Mouse (Mus musculus): Measurements from ENCODE around the gene Sh3bp5. TPM values are rescaled to one million over a fixed set of nuclear protein-coding genes. Genes with fewer than 3 reads are reported as not detected.

Sh3bp5 gene
- polyA plus RNA-seq, 1 experiment: 0.12 TPM

- no peaks in the 10 kb centered on the region; the same call in 1 of the 2 replicates for H3K36me3 ChIP-seq (ENCODE audit: control insufficient read depth)
- H3K9me3 ChIP-seq (ENCODE audit: control insufficient read depth, low read length): peaks cover 3% of the 10 kb centered on the region; the same call in 1 of the 2 replicates
- peaks cover 62% of the 10 kb centered on the region for H3K27me3 ChIP-seq (ENCODE audit: control insufficient read depth)
- no peak for TF ChIP-seq GATA1 (IDR thresholded peaks at IDR 0.05; ENCODE audit: low read length)
- peak overlapping the region; percentile 67 for H3K4me3 ChIP-seq (replicated peaks)
- H3K4me1 ChIP-seq (ENCODE audit: control insufficient read depth): peaks cover 24% of the 10 kb centered on the region
These were observed 611 bp downstream of the Sh3bp5 start for GRCm38 (mm10) chr14:31435018-31435915.

- Histone ChIP-seq H3K4me3 (replicated peaks) (no peak overlapping the region), H3K27me3 (ENCODE audit: control insufficient read depth) (peaks cover 62% of the 10 kb centered on the region), H3K9me3 (ENCODE audit: control insufficient read depth, low read length) (peaks cover 3% of the 10 kb centered on the region; the same call in 1 of the 2 replicates), H3K36me3 (ENCODE audit: control insufficient read depth) (no peaks in the 10 kb centered on the region; the same call in 1 of the 2 replicates), H3K4me1 (ENCODE audit: control insufficient read depth) (peaks cover 24% of the 10 kb centered on the region)
- TF ChIP-seq GATA1 (IDR thresholded peaks at IDR 0.05; ENCODE audit: low read length): no peak
- TF ChIP-seq TAL1 (IDR thresholded peaks at IDR 0.05; ENCODE audit: low read length): no peak
These were observed 1.5 kb downstream of the Sh3bp5 start for GRCm38 (mm10) chr14:31434426-31434825.

DNA sequence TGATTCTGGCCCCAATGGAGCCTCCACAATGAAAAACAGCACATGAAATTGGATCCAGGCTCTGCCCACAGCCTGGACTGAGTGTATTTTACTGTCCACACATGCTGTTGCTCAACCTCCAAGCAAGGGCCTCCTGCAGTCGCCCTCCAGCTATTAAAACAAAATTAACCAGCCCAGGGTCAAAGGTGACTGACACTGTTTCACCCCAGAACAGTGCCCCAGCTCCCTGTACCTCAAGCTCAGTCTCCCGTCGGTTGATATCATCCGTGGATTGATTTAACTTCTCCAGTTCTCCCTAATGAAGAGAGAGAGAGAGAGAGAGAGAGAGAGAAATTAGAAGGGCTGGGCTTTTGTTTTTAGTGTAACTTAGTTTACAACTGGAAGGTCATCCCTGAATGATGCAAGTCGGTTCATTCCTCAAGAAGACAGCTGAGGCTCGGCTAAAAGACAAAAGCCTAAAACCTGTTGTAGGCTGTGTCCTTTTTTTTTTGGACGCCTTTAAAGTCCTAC, 2.0 kb downstream of the Sh3bp5 start:
- H3K36me3 ChIP-seq (ENCODE audit: control insufficient read depth): no peaks in the 10 kb centered on the region; the same call in 1 of the 2 replicates
- H3K9me3 ChIP-seq (ENCODE audit: control insufficient read depth, low read length): peaks cover 3% of the 10 kb centered on the region; the same call in 1 of the 2 replicates
- TF ChIP-seq TAL1 (IDR thresholded peaks at IDR 0.05; ENCODE audit: low read length): no peak
- no peak for TF ChIP-seq GATA1 (IDR thresholded peaks at IDR 0.05; ENCODE audit: low read length)
- no peak overlapping the region for H3K4me3 ChIP-seq (replicated peaks)
- peaks cover 24% of the 10 kb centered on the region for H3K4me1 ChIP-seq (ENCODE audit: control insufficient read depth)
- peaks cover 62% of the 10 kb centered on the region for H3K27me3 ChIP-seq (ENCODE audit: control insufficient read depth)

DNA sequence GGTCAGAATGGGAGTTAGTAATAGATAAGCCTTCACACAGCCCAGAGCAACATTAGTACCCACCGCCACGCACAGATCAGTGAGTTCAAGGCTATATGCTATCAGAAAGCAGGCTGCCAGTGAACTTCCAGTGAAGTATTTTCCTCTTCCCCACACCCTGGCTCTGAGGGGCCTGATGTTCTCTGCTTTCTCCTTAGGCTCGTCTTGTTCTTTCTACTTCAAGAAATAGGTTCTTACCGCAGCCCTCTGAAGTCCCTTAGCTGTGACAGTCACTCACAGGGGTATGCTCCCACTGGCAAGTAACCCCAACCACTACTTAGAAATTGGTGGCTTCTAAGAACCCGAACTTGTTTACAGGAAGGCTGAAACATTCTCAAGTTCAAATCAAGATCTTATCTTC, 2.8 kb downstream of the Sh3bp5 start:
- H3K36me3 ChIP-seq (ENCODE audit: control insufficient read depth): no peaks in the 10 kb centered on the region; the same call in 1 of the 2 replicates
- H3K4me1 ChIP-seq (ENCODE audit: control insufficient read depth): peaks cover 24% of the 10 kb centered on the region
- H3K27me3 ChIP-seq (ENCODE audit: control insufficient read depth): peaks cover 57% of the 10 kb centered on the region
- H3K4me3 ChIP-seq (replicated peaks): no peak overlapping the region
- TF ChIP-seq TAL1 (IDR thresholded peaks at IDR 0.05; ENCODE audit: low read length) (no peak), GATA1 (IDR thresholded peaks at IDR 0.05; ENCODE audit: low read length) (no peak)
- H3K9me3 ChIP-seq (ENCODE audit: control insufficient read depth, low read length): peaks cover 3% of the 10 kb centered on the region; the same call in 1 of the 2 replicates

DNA sequence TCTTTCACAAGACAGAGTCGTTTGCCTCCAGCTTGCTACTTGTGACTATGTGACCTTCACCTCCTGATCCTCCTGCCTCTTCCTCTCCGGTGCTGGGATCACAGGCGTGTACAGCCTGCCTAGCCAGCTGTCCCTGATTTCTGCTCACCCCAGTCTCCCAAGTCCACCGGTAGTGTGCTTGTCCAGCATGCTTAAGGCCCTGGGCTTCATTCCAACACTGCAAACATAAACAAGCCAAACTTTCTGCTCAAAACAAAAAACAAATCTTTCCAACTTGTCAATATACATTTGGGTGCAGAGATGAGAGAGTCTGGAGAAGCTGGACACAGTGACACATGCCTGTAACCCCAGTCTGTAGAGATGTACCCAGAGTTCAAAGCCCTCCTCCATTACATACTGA, 3.5 kb downstream of the Sh3bp5 start:
- TF ChIP-seq GATA1 (IDR thresholded peaks at IDR 0.05; ENCODE audit: low read length) (no peak), TAL1 (IDR thresholded peaks at IDR 0.05; ENCODE audit: low read length) (no peak)
- Histone ChIP-seq H3K27me3 (ENCODE audit: control insufficient read depth) (peaks cover 54% of the 10 kb centered on the region), H3K36me3 (ENCODE audit: control insufficient read depth) (no peaks in the 10 kb centered on the region; the same call in 1 of the 2 replicates), H3K4me3 (replicated peaks) (peak overlapping the region; percentile 39), H3K4me1 (ENCODE audit: control insufficient read depth) (peaks cover 24% of the 10 kb centered on the region), H3K9me3 (ENCODE audit: control insufficient read depth, low read length) (peaks cover 3% of the 10 kb centered on the region; the same call in 1 of the 2 replicates)

- Histone ChIP-seq H3K4me1 (ENCODE audit: control insufficient read depth) (peaks cover 24% of the 10 kb centered on the region), H3K9me3 (ENCODE audit: control insufficient read depth, low read length) (peaks cover 3% of the 10 kb centered on the region; the same call in 1 of the 2 replicates), H3K4me3 (replicated peaks) (peak overlapping the region; percentile 32), H3K27me3 (ENCODE audit: control insufficient read depth) (peaks cover 49% of the 10 kb centered on the region), H3K36me3 (ENCODE audit: control insufficient read depth) (peaks cover 2% of the 10 kb centered on the region; the same call in 1 of the 2 replicates)
- TF ChIP-seq GATA1 (IDR thresholded peaks at IDR 0.05; ENCODE audit: low read length) (no peak), TAL1 (IDR thresholded peaks at IDR 0.05; ENCODE audit: low read length) (no peak)
These were observed 4.0 kb downstream of the Sh3bp5 start for GRCm38 (mm10) chr14:31431789-31432330.

DNA sequence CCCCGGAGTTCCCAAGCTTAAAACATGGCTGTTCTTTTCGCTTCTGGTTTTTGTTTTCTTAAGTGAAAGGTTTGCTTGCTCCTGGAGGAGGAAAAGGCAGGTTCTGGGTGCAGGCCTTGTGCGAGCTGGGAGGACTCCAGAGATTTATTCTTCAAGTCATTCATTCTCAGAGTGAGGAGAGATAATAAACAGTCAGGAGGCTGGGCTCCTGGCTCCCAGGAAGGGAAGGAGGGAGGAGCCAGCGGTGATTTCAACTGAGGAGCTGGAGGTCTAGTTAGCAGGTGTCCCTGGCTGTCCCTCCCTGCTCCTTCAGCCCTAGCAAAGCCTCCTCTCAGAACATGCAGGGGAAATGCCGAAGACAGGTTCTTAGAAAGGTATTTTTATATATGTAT, 6.9 kb downstream of the Sh3bp5 start:
- TF ChIP-seq GATA1 (IDR thresholded peaks at IDR 0.05; ENCODE audit: low read length): no peak
- TF ChIP-seq TAL1 (IDR thresholded peaks at IDR 0.05; ENCODE audit: low read length): no peak
- Histone ChIP-seq H3K4me3 (replicated peaks) (no peak overlapping the region), H3K9me3 (ENCODE audit: control insufficient read depth, low read length) (no peaks in the 10 kb centered on the region), H3K4me1 (ENCODE audit: control insufficient read depth) (peaks cover 8% of the 10 kb centered on the region), H3K27me3 (ENCODE audit: control insufficient read depth) (peaks cover 20% of the 10 kb centered on the region), H3K36me3 (ENCODE audit: control insufficient read depth) (peaks cover 5% of the 10 kb centered on the region; the same call in 1 of the 2 replicates)

GRCm38 (mm10) chr14:31428211-31429003, 7.5 kb downstream of the Sh3bp5 start:
- Histone ChIP-seq H3K4me1 (ENCODE audit: control insufficient read depth) (peaks cover 8% of the 10 kb centered on the region), H3K9me3 (ENCODE audit: control insufficient read depth, low read length) (no peaks in the 10 kb centered on the region), H3K36me3 (ENCODE audit: control insufficient read depth) (peaks cover 5% of the 10 kb centered on the region; the same call in 1 of the 2 replicates), H3K4me3 (replicated peaks) (no peak overlapping the region), H3K27me3 (ENCODE audit: control insufficient read depth) (peaks cover 14% of the 10 kb centered on the region)
- no peak for TF ChIP-seq TAL1 (IDR thresholded peaks at IDR 0.05; ENCODE audit: low read length)
- no peak for TF ChIP-seq GATA1 (IDR thresholded peaks at IDR 0.05; ENCODE audit: low read length)
